Mouse (Mus musculus) stomach, postnatal 0 days (tissue): ENCODE results near the gene Higd2a. TPM values are rescaled to one million over a fixed set of nuclear protein-coding genes. Genes with fewer than 3 reads are reported as not detected.
"Not testable (repeated sequence)": the region's sequence is repeated elsewhere in the genome, so short reads cannot be mapped to it uniquely, and the experiment has no call there.

Source experiments
- ATAC-seq: fragments of 200-750 bp; cut with Nextera tagmentation; 2 replicates; pipeline ENCODE4 v1.8.0; 2017; ENCODE audit not compliant: low FRiP score, low TSS enrichment
- DNase-seq: peaks from one replicate; pipeline ENCODE4 v3.0.0-alpha.2; 2016; ENCODE audit warnings: low spot score
- H3K27ac ChIP-seq: fragments of 300-500 bp; sonication (generic); replicated peaks from 2 replicates; pipeline ENCODE4 v1.5.1; 2014; ENCODE audit warnings: mild to moderate bottlenecking, control low read depth
- H3K27me3 ChIP-seq: fragments of 300-500 bp; sonication (generic); 2 replicates; pipeline ENCODE4 v1.6.1; 2014; ENCODE audit warnings: low read length; ENCODE audit not compliant: control insufficient read depth, insufficient read depth
- H3K36me3 ChIP-seq: fragments of 300-500 bp; sonication (generic); 2 replicates; pipeline ENCODE4 v1.6.1; 2014; ENCODE audit warnings: low read length, mixed read lengths; ENCODE audit not compliant: control insufficient read depth, insufficient read depth
- H3K4me1 ChIP-seq: fragments of 300-500 bp; sonication (generic); replicated peaks from 2 replicates; pipeline ENCODE4 v1.6.1; 2014; ENCODE audit warnings: antibody characterized with exemption; ENCODE audit not compliant: control insufficient read depth, insufficient read depth
- H3K4me2 ChIP-seq: fragments of 300-500 bp; sonication (generic); replicated peaks from 2 replicates; pipeline ENCODE4 v1.6.1; 2014; ENCODE audit warnings: low read depth, mild to moderate bottlenecking, control low read depth, moderate library complexity
- H3K4me3 ChIP-seq: fragments of 300-500 bp; sonication (generic); 2 replicates; pipeline ENCODE4 v1.5.1; 2014; ENCODE audit warnings: low read depth, low read length, control low read depth
- H3K9ac ChIP-seq: fragments of 300-500 bp; sonication (generic); 2 replicates; pipeline ENCODE4 v1.6.1; 2014; ENCODE audit warnings: mild to moderate bottlenecking, low read length, control low read depth, mixed read lengths
- H3K9me3 ChIP-seq: fragments of 300-500 bp; sonication (generic); 2 replicates; pipeline ENCODE4 v1.6.1; 2016; ENCODE audit warnings: low read length; ENCODE audit not compliant: control insufficient read depth
- CTCF ChIP-seq: IDR thresholded peaks from 2 replicates; pipeline ENCODE4 v1.5.1; 2016; ENCODE audit warnings: antibody characterized with exemption, low read depth, mild to moderate bottlenecking, moderate library complexity
- EP300 ChIP-seq: optimal IDR thresholded peaks from 2 replicates; pipeline ENCODE3; 2016; ENCODE audit warnings: antibody characterized with exemption
- WGBS: fragments of 180-500 bp; shearing (Covaris S2); extraction: QIAGEN DNeasy Blood & Tissue Kit; methylation state at CpG from one replicate; pipeline ENCODE4 v1.1.7; 2014; 5-methylcytosine and 5-hydroxymethylcytosine counted together
- polyA plus RNA-seq: library from polyadenylated mRNA; unstranded; fragments of >200 nt; fragmentation: Nextera tagmentation; extraction: Ambion mirVana; gene quantifications from 2 replicates; pipeline ENCODE4 v1.2.1, GENCODE M21; 2015

The Higd2a gene
- polyA plus RNA-seq, 1 experiment from 2014 or later: 289 TPM

DNA sequence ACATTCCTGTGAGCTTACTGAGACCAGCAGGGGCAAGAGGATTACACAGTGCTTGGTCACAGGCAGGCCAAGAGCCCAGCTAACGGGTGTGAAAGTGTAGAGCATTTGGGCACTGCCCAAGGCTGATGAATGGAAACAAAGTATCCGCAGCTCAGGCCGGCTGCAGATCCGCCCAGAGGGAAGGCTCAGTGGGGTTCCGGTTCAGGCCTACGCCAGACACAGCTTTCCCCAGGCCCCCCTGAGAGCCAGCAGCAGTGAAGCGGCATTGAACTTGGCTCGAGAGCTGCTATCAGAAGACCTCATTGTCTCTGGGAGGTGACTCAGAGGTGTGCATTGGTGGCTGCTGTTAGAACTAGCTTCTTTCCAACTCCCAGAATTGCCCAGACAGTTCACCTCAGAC is 18.7 kb downstream of the Higd2a start:
- Histone ChIP-seq H3K27me3 (no peaks in the 10 kb centered on the region), H3K4me3 (no peak overlapping the region), H3K9ac (0 out of 2 replicates have a peak overlapping the region, but pooled peaks have one; percentile 38), H3K4me2 (peak overlapping the region; percentile 88), H3K27ac (peak overlapping the region; percentile 53), H3K36me3 (peaks cover 2% of the 10 kb centered on the region; the same call in 1 of the 2 replicates), H3K4me1 (no peaks in the 10 kb centered on the region; the same call in none of the 2 replicates), H3K9me3 (no peaks in the 10 kb centered on the region)
- ATAC-seq (no peak), DNase-seq (peak; percentile 26)
- no peak for TF ChIP-seq EP300
- no peak for TF ChIP-seq CTCF
- WGBS: 35% methylated on average over 8 of the region's 8 CpGs

DNA sequence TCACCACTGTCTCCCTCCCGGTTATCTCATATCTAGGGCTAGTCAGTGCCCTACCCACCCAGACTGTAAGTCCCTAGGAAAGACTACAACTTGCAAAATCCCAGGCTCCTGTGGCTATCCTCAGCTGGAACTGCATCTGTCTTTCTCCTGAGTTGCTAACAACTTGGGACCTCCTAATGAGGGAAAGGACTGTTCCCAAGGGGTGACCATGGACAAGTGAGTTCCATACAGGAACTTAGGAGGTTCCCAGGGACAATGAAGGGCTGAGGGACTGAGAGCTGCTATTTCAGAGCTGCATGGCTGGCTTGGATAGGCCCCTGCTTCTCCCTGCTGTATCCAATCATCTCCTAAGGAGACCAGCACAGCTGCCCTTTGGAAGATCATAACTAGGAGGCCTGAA is 19.3 kb downstream of the Higd2a start:
- no peak for DNase-seq
- Histone ChIP-seq H3K9ac (peak overlapping the region; percentile 38; the same call in 1 of the 2 replicates), H3K9me3 (no peaks in the 10 kb centered on the region), H3K4me2 (peak overlapping the region; percentile 88), H3K36me3 (peaks cover 2% of the 10 kb centered on the region; the same call in 1 of the 2 replicates), H3K27ac (peak overlapping the region; percentile 53), H3K4me1 (no peaks in the 10 kb centered on the region; the same call in none of the 2 replicates), H3K27me3 (no peaks in the 10 kb centered on the region), H3K4me3 (no peak overlapping the region)
- 8% methylated on average over 1 of the region's 1 CpGs for WGBS
- ATAC-seq: no peak
- TF ChIP-seq EP300 (no peak), CTCF (no peak)

- Histone ChIP-seq H3K9ac (peak overlapping the region; percentile 86), H3K27me3 (no peaks in the 10 kb centered on the region), H3K4me1 (no peaks in the 10 kb centered on the region; the same call in none of the 2 replicates), H3K4me3 (peak overlapping the region; percentile 79), H3K4me2 (peak overlapping the region; percentile 88), H3K9me3 (no peaks in the 10 kb centered on the region), H3K27ac (peak overlapping the region; percentile 91), H3K36me3 (peaks cover 1% of the 10 kb centered on the region; the same call in 1 of the 2 replicates)
- WGBS: 14% methylated on average over 13 of the region's 13 CpGs
- TF ChIP-seq CTCF: peak; percentile 25; the same call in 1 of the 2 replicates
- TF ChIP-seq EP300: peak; percentile 8
- DNase-seq (no peak), ATAC-seq (peak; percentile 22)
Measured at GRCm38 (mm10) chr13:54610613-54610971, 20.6 kb downstream of the Higd2a start.

DNA sequence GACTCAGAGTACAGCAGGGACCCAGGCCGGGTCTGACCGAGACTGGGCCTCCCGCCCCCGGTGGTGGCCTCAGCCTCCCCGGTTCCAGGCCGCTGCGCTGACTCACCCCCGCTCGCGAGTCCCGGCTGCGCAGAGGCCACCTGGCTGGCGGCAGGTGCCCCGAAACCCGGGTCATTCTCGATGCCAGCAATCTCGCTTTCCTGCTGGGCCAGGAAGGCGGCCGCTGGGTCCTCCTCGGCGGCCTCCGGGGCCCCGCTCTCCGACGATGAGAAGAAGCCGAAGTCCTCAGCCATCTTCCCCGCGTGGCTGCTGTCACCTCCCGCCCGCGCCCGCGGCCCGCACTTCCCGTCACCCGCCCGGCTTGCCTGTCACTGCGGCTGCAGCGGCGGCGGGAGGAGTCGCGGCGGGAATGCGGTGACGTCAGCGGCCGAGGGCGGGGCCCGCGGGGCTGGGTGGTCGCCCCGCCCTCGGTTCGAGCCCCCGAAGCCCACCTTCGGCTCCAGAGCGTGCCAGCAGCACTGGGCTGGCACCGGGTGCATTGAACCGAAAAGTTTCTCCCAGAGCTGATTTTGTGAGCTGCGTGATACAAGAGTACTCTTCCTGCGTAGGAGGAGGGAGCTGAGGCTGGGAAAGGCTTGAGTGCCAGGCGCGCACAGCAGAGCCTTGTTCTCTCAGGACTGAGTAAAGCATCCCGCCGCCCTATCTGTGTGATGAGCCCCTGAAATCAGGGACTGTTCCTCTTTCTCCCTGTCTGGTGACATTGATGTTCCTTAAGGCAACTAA is 21.2 kb downstream of the Higd2a start, which contains the start of gene Cltb:
TSS of gene Cltb (minus strand) at position 373 of the 783 bp plus-strand sequence.
- Histone ChIP-seq H3K27me3 (no peaks in the 10 kb centered on the region), H3K36me3 (no peaks in the 10 kb centered on the region; the same call in 1 of the 2 replicates), H3K9ac (peak within 1 kb of the TSS; percentile 86), H3K4me1 (no peaks in the 10 kb centered on the region; the same call in none of the 2 replicates), H3K4me2 (peak within 1 kb of the TSS; percentile 88), H3K4me3 (peak within 1 kb of the TSS; percentile 79), H3K27ac (peak within 1 kb of the TSS; percentile 91), H3K9me3 (no peaks in the 10 kb centered on the region)
- under 1% methylated on average over 59 of the region's 66 CpGs for WGBS
- ATAC-seq: peak; percentile 78
- DNase-seq: peak; percentile 86
- TF ChIP-seq EP300 (peak; percentile 12), CTCF (no peak)

- peak; percentile 55 for TF ChIP-seq CTCF
- not testable (repeated sequence) for H3K4me2 ChIP-seq, H3K4me3 ChIP-seq, H3K9ac ChIP-seq, DNase-seq, H3K27ac ChIP-seq, H3K9me3 ChIP-seq, ATAC-seq, H3K36me3 ChIP-seq, H3K4me1 ChIP-seq, H3K27me3 ChIP-seq
- WGBS: 85% methylated on average over 8 of the region's 8 CpGs
Measured at GRCm38 (mm10) chr13:54613141-54613540, 23.1 kb downstream of the Higd2a start.

DNA sequence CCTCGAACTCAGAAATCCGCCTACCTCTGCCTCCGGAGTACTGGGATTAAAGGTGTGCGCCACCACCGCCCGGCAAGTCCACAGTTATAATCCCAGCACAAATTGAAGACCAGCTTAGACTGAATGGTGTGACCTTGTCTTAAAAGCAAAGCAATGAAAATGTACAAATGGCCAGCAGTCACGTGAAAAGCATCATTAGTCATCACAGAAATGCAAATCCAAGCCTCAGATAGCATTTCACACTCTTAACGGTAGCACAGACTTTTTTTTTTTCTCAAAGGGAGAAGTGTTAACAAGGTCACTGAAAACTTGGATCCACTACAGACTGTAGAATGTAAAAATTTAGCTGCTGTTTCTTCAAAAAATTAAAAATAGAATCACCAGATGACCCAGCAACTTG is 26.3 kb downstream of the Higd2a start:
- 69% methylated on average over 8 of the region's 8 CpGs for WGBS
- Histone ChIP-seq H3K4me3 (no peak overlapping the region), H3K9ac (no peak overlapping the region), H3K4me1 (no peaks in the 10 kb centered on the region), H3K4me2 (no peak overlapping the region), H3K36me3 (no peaks in the 10 kb centered on the region), H3K27me3 (no peaks in the 10 kb centered on the region), H3K27ac (no peak overlapping the region), H3K9me3 (no peaks in the 10 kb centered on the region)
- ATAC-seq (no peak), DNase-seq (no peak)
- TF ChIP-seq CTCF (no peak), EP300 (no peak)
